Mouse (Mus musculus): Measurements from ENCODE around the gene Mgam. TPM values are rescaled to one million over a fixed set of nuclear protein-coding genes. Genes with fewer than 3 reads are reported as not detected.
"Not testable (repeated sequence)": the region's sequence is repeated elsewhere in the genome, so short reads cannot be mapped to it uniquely, and the experiment has no call there.

Gene Mgam
- 0.51 and 0.66 TPM in 2 replicates for polyA plus RNA-seq (2015; fragmentation: Nextera tagmentation; extraction: Ambion mirVana)

GRCm38 (mm10) chr6:40628406-40629000, at the start of gene Mgam:
TSS of gene Mgam (plus strand) at chr6:40628831.
- H3K36me3 ChIP-seq, result no peaks in the 10 kb centered on the region
- H3K27me3 ChIP-seq, result no peaks in the 10 kb centered on the region
- no peak within 1 kb of the TSS for H3K4me2 ChIP-seq
- ATAC-seq (ENCODE audit: low read depth) (no peak), DNase-seq (no peak)
- no peaks in the 10 kb centered on the region for H3K9me3 ChIP-seq (replicated peaks)
- 58% methylated on average over 8 of the region's 8 CpGs for WGBS (ENCODE audit: insufficient replicate concordance)
- no peaks in the 10 kb centered on the region for H3K4me1 ChIP-seq (replicated peaks)
- H3K9ac ChIP-seq, result no peak within 1 kb of the TSS
- no peak within 1 kb of the TSS for H3K27ac ChIP-seq
- H3K4me3 ChIP-seq (replicated peaks), result no peak within 1 kb of the TSS

DNA sequence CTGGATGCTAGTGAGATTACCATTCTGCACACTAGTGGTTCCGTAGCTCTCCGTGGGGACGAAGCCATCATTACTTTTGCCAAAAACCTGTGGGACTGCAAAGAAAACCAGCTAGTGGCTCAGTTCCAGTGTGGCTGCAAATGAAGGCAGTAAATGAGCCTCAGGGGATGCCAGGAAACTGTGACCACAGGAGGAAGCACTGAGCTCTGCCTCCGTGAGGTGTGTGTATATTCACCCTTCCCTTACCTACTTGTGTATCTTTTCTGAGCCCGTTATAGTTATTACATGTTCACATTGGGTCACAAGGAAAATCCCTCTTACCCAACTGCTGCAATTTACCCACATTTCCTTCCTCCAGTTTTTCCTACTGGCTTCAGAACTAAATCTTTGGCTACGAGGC, 44.3 kb upstream of the Mgam start:
- H3K27ac ChIP-seq, result no peak overlapping the region
- H3K4me3 ChIP-seq (replicated peaks), result no peak overlapping the region
- H3K9ac ChIP-seq, result no peak overlapping the region
- no peaks in the 10 kb centered on the region for H3K36me3 ChIP-seq
- no peaks in the 10 kb centered on the region for H3K9me3 ChIP-seq (replicated peaks)
- DNase-seq, result no peak
- H3K4me2 ChIP-seq, result no peak overlapping the region
- H3K4me1 ChIP-seq (replicated peaks), result no peaks in the 10 kb centered on the region
- H3K27me3 ChIP-seq, result no peaks in the 10 kb centered on the region
- no peak for ATAC-seq (ENCODE audit: low read depth)
- 46% methylated on average over 6 of the region's 6 CpGs for WGBS (ENCODE audit: insufficient replicate concordance)

DNA sequence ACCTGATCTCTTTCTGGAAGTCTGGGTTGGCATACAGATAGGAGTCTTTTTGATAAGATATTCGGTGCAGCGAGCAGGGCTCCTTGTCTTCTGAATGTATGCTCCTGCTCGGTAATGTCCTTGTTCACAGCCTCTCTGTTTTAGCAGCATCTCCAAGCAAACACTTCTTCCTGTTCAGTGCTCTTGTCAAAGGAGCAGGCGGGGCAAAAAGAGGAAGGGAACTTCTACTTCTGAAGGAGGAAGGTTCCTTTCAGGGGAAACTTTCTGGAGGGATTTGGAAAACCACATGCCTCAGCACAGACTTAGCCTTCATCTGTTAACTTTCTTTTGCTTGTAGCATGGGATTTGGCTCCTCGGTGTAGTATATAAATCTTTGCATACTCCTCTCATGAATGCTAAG, 43.0 kb upstream of the Mgam start, which contains the start of gene Clec5a:
Gene Clec5a (minus strand): TSS at position 177 of the 400 bp plus-strand sequence.
- Histone ChIP-seq H3K36me3 (no peaks in the 10 kb centered on the region), H3K27me3 (no peaks in the 10 kb centered on the region), H3K9me3 (replicated peaks) (no peaks in the 10 kb centered on the region), H3K9ac (no peak within 1 kb of the TSS), H3K27ac (no peak within 1 kb of the TSS), H3K4me2 (no peak within 1 kb of the TSS), H3K4me1 (replicated peaks) (no peaks in the 10 kb centered on the region), H3K4me3 (replicated peaks) (no peak within 1 kb of the TSS)
- ATAC-seq (ENCODE audit: low read depth) (no peak), DNase-seq (no peak)
- WGBS (ENCODE audit: insufficient replicate concordance), result 39% methylated on average over 5 of the region's 5 CpGs

DNA sequence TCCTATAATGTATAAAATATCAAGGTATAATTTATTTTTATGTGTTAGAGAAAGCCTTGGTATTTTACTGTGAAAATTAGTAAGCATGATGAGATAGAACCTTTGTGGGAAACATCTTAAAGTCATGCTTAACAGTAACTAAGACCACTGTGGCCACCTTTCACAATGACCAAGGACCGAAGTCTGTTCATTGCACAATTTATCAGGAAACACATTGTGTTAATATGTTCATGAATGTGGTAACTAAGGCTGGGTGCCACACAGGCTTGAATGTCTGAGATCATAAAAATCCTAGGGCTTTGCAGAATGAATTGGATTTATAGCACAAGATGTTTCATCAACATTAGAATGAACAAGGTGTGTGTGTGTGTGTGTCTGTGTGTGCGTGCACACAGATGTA, 40.3 kb upstream of the Mgam start:
- no peak for ATAC-seq (ENCODE audit: low read depth)

DNA sequence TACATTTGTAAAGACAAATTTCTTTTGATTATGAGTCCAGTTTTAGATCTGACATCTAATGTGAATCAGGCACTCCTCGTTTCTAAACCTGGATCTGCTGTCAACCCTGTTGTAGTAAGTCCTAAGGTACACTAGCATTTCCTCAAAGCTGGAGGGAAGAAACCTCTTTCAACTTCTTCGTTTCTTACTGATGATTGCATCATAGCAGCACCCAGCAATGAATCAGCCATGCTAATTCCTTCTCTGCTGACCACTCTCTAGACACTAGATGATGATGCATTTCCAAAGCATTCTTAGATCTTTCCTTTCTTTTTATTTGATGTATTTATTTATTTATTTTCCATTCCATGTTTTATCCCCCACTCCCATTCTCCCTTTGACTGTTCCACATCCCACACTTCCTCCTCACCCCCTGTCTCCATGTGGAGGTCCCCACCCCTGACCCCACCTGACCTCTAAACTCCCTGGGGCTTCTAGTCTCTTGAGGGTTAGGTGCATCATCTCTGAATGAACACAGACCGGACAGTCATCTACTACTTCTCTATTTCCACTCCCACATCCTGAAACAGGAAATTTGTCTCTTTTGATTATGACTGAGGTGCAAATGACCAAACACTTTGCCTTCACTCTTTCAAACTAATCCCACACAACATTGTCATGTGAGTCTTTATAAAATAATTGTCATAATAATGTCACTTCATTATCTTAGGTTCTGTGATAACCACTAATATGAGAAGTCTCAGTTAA, 33.7 kb upstream of the Mgam start:
- Histone ChIP-seq H3K4me2 (no peak overlapping the region), H3K27ac (no peak overlapping the region), H3K9ac (no peak overlapping the region), H3K36me3 (no peaks in the 10 kb centered on the region), H3K9me3 (replicated peaks) (no peaks in the 10 kb centered on the region), H3K4me3 (replicated peaks) (no peak overlapping the region), H3K27me3 (no peaks in the 10 kb centered on the region), H3K4me1 (replicated peaks) (no peaks in the 10 kb centered on the region)
- ATAC-seq (ENCODE audit: low read depth), result no peak
- 19% methylated on average over 3 of the region's 3 CpGs for WGBS (ENCODE audit: insufficient replicate concordance)
- no peak for DNase-seq

More for the DNA sequence above, 40.3 kb upstream of the Mgam start:
- no peak for DNase-seq
- Histone ChIP-seq H3K9ac (no peak overlapping the region), H3K4me1 (replicated peaks) (no peaks in the 10 kb centered on the region), H3K9me3 (replicated peaks) (no peaks in the 10 kb centered on the region), H3K4me3 (replicated peaks) (no peak overlapping the region), H3K36me3 (no peaks in the 10 kb centered on the region), H3K4me2 (no peak overlapping the region), H3K27me3 (no peaks in the 10 kb centered on the region), H3K27ac (no peak overlapping the region)
- 65% methylated on average over 2 of the region's 2 CpGs for WGBS (ENCODE audit: insufficient replicate concordance)

- H3K4me3 ChIP-seq (replicated peaks); H3K4me2 ChIP-seq; H3K36me3 ChIP-seq; ATAC-seq (ENCODE audit: low read depth); H3K27me3 ChIP-seq; DNase-seq; H3K27ac ChIP-seq; H3K9ac ChIP-seq; H3K4me1 ChIP-seq (replicated peaks); H3K9me3 ChIP-seq (replicated peaks): not testable (repeated sequence)
- WGBS (ENCODE audit: insufficient replicate concordance), result 24% methylated on average over 4 of the region's 4 CpGs
These were observed 30.1 kb upstream of the Mgam start for GRCm38 (mm10) chr6:40598546-40598945.

GRCm38 (mm10) chr6:40607431-40607830, 21.2 kb upstream of the Mgam start:
- Histone ChIP-seq H3K27ac (no peak overlapping the region), H3K27me3 (no peaks in the 10 kb centered on the region), H3K4me1 (replicated peaks) (no peaks in the 10 kb centered on the region), H3K36me3 (no peaks in the 10 kb centered on the region), H3K4me2 (no peak overlapping the region), H3K9me3 (replicated peaks) (no peaks in the 10 kb centered on the region), H3K9ac (no peak overlapping the region), H3K4me3 (replicated peaks) (no peak overlapping the region)
- DNase-seq, result no peak
- ATAC-seq (ENCODE audit: low read depth), result no peak

- H3K4me3 ChIP-seq (replicated peaks), result no peak overlapping the region
- no peaks in the 10 kb centered on the region for H3K36me3 ChIP-seq
- no peak overlapping the region for H3K4me2 ChIP-seq
- H3K9ac ChIP-seq, result no peak overlapping the region
- no peak for DNase-seq
- no peak for ATAC-seq (ENCODE audit: low read depth)
- no peaks in the 10 kb centered on the region for H3K27me3 ChIP-seq
- H3K4me1 ChIP-seq (replicated peaks), result no peaks in the 10 kb centered on the region
- H3K9me3 ChIP-seq (replicated peaks), result no peaks in the 10 kb centered on the region
- 69% methylated on average over 8 of the region's 8 CpGs for WGBS (ENCODE audit: insufficient replicate concordance)
- no peak overlapping the region for H3K27ac ChIP-seq
These were observed 18.4 kb upstream of the Mgam start for GRCm38 (mm10) chr6:40610244-40610643.

GRCm38 (mm10) chr6:40613260-40613852, 15.3 kb upstream of the Mgam start, which contains the start of gene Tas2r138:
TSS of gene Tas2r138 (minus strand) at chr6:40613310.
- no peak within 1 kb of the TSS for H3K4me2 ChIP-seq
- H3K27me3 ChIP-seq, result no peaks in the 10 kb centered on the region
- WGBS (ENCODE audit: insufficient replicate concordance), result 68% methylated on average over 4 of the region's 4 CpGs
- H3K9me3 ChIP-seq (replicated peaks), result no peaks in the 10 kb centered on the region
- no peak within 1 kb of the TSS for H3K27ac ChIP-seq
- no peaks in the 10 kb centered on the region for H3K36me3 ChIP-seq
- ATAC-seq (ENCODE audit: low read depth), result no peak
- DNase-seq, result no peak
- H3K9ac ChIP-seq, result no peak within 1 kb of the TSS
- H3K4me1 ChIP-seq (replicated peaks), result no peaks in the 10 kb centered on the region
- H3K4me3 ChIP-seq (replicated peaks), result no peak within 1 kb of the TSS

DNA sequence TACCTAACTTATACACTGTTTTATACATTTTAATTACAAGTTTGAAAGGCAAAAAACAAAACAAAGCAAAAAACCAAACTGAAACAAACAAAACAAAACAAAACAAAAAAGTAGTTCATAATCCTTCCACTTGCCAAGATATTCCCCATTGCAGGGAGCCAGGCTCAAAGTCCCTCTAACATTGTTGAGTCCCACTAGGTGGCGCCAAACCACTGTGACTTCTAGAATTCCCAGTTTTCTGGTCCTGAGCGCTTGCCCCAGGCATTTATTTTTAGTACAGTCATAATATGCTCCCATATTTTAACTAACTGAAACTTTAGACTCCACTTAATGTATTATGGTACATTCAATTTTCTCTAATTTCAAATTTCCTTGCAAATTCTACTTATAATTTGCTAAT, 10.7 kb upstream of the Mgam start:
- no peak for ATAC-seq (ENCODE audit: low read depth)
- H3K4me2 ChIP-seq, result no peak overlapping the region
- H3K9me3 ChIP-seq (replicated peaks), result no peaks in the 10 kb centered on the region
- H3K36me3 ChIP-seq, result no peaks in the 10 kb centered on the region
- H3K4me3 ChIP-seq (replicated peaks), result no peak overlapping the region
- no peaks in the 10 kb centered on the region for H3K4me1 ChIP-seq (replicated peaks)
- no peak overlapping the region for H3K9ac ChIP-seq
- WGBS (ENCODE audit: insufficient replicate concordance), result 11% methylated on average over 2 of the region's 2 CpGs
- DNase-seq, result no peak
- H3K27me3 ChIP-seq, result no peaks in the 10 kb centered on the region
- no peak overlapping the region for H3K27ac ChIP-seq

GRCm38 (mm10) chr6:40626111-40626510, 2.5 kb upstream of the Mgam start:
- H3K36me3 ChIP-seq, result no peaks in the 10 kb centered on the region
- no peak overlapping the region for H3K4me2 ChIP-seq
- H3K27me3 ChIP-seq, result no peaks in the 10 kb centered on the region
- no peak for ATAC-seq (ENCODE audit: low read depth)
- no peak overlapping the region for H3K9ac ChIP-seq
- DNase-seq, result no peak
- WGBS (ENCODE audit: insufficient replicate concordance), result 36% methylated on average over 1 of the region's 1 CpGs
- no peaks in the 10 kb centered on the region for H3K4me1 ChIP-seq (replicated peaks)
- no peak overlapping the region for H3K27ac ChIP-seq
- no peaks in the 10 kb centered on the region for H3K9me3 ChIP-seq (replicated peaks)
- no peak overlapping the region for H3K4me3 ChIP-seq (replicated peaks)

Data from liver, embryonic 13.5 days (tissue).